Mouse (Mus musculus): ENCODE results near the gene Olfr575. TPM values are rescaled to one million over a fixed set of nuclear protein-coding genes. Genes with fewer than 3 reads are reported as not detected.
A peak's percentile ranks its signal among the peaks of the same experiment; 100 is the strongest.

Gene Olfr575
- polyA plus RNA-seq, 1 experiment from 2014 or later, result not detected

DNA sequence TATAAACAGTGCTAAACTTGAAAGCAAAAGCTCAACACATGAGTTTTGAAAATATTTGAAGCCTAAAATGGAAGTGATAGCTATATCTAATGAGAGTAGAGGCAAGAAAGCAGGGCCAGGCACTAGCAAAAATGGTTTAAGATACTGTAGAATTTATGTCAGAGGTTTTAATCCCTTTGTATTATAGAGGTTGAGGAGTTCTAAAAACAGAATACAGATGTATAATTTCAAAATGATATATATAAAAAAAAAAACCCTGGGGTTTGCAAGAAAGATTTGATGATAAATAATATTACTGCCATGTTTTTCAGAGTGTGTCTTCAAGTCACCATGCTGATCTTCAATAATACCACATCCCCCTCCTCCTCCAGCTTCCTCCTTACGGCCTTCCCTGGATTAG lies 10.4 kb downstream of the Olfr575 start, which contains the start of gene Olfr574:
Olfr574 (plus strand) TSS at position 301 of the 400 bp plus-strand sequence.
- Histone ChIP-seq H3K9ac (replicated peaks) (no peak within 1 kb of the TSS), H3K27ac (ENCODE audit: low read depth) (no peak within 1 kb of the TSS), H3K4me2 (ENCODE audit: low read depth, low read length) (no peak within 1 kb of the TSS), H3K4me3 (ENCODE audit: low read depth, low read length) (no peak within 1 kb of the TSS), H3K9me3 (ENCODE audit: low read length) (no peaks in the 10 kb centered on the region), H3K36me3 (replicated peaks; ENCODE audit: insufficient read depth, low read length) (no peaks in the 10 kb centered on the region), H3K4me1 (ENCODE audit: insufficient read depth) (no peaks in the 10 kb centered on the region), H3K27me3 (ENCODE audit: insufficient read depth, low read length) (no peaks in the 10 kb centered on the region)
- ATAC-seq (no peak), DNase-seq (no peak)
- no peak for TF ChIP-seq EP300 (IDR thresholded peaks at IDR 0.05; ENCODE audit: low read depth)
- TF ChIP-seq CTCF (IDR thresholded peaks at IDR 0.05; ENCODE audit: low read depth), result no peak
- WGBS (ENCODE audit: insufficient replicate concordance), result 84% methylated on average over 1 of the region's 1 CpGs

DNA sequence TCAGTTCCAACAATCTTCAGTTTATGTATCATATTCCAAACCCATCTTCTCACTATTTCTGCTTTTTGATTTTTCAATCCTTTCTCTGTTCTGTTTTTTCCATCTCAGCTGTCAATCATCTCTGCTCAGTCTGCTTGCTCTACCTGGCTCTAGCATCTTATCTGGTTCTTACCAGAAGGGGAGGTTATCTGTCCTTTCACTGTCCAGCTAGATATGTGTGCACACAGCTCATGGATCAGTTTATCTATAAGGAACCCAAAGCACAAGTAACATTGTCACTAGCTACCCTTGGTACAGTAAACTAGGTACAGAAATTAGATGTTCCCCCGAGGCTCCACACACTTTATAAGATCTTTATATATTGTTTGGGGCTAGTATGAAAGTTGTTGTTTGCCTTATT lies 15.2 kb downstream of the Olfr575 start:
- DNase-seq, result no peak
- H3K27me3 ChIP-seq (ENCODE audit: insufficient read depth, low read length), result no peaks in the 10 kb centered on the region
- 53% methylated on average over 1 of the region's 1 CpGs for WGBS (ENCODE audit: insufficient replicate concordance)
- no peak for ATAC-seq
- no peak overlapping the region for H3K9ac ChIP-seq (replicated peaks)
- TF ChIP-seq EP300 (IDR thresholded peaks at IDR 0.05; ENCODE audit: low read depth) (no peak), CTCF (IDR thresholded peaks at IDR 0.05; ENCODE audit: low read depth) (no peak)
- H3K4me3 ChIP-seq (ENCODE audit: low read depth, low read length), result no peak overlapping the region
- no peaks in the 10 kb centered on the region for H3K4me1 ChIP-seq (ENCODE audit: insufficient read depth)
- H3K27ac ChIP-seq (ENCODE audit: low read depth), result no peak overlapping the region
- H3K36me3 ChIP-seq (replicated peaks; ENCODE audit: insufficient read depth, low read length), result no peaks in the 10 kb centered on the region
- H3K9me3 ChIP-seq (ENCODE audit: low read length), result no peaks in the 10 kb centered on the region
- H3K4me2 ChIP-seq (ENCODE audit: low read depth, low read length), result no peak overlapping the region

DNA sequence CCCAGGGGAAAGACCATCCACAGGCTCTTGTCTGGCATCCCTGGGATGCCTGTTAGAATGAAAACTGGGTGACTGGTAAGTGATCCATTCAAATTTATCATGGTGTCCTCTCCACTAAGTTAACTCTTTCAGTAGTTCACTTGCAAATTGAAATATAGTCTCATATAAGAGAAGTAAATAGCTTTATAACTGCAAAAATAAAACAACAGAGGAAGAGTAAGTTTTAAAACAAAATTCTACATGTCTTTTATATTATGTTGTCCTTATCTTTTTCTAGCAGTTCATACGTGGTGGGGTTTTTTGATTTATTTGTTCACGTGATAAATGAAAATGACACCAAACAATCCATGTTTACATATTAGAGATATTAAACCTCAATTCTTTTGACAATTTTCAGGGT lies 16.1 kb downstream of the Olfr575 start, which contains the start of gene Olfr573-ps1:
Olfr573-ps1 (minus strand) TSS at position 101 of the 400 bp plus-strand sequence.
- H3K27me3 ChIP-seq (ENCODE audit: insufficient read depth, low read length), result no peaks in the 10 kb centered on the region
- H3K4me3 ChIP-seq (ENCODE audit: low read depth, low read length), result no peak within 1 kb of the TSS
- no peak within 1 kb of the TSS for H3K9ac ChIP-seq (replicated peaks)
- no peak for TF ChIP-seq EP300 (IDR thresholded peaks at IDR 0.05; ENCODE audit: low read depth)
- TF ChIP-seq CTCF (IDR thresholded peaks at IDR 0.05; ENCODE audit: low read depth), result no peak
- H3K9me3 ChIP-seq (ENCODE audit: low read length), result no peaks in the 10 kb centered on the region
- DNase-seq (no peak), ATAC-seq (no peak)
- no peak within 1 kb of the TSS for H3K4me2 ChIP-seq (ENCODE audit: low read depth, low read length)
- H3K36me3 ChIP-seq (replicated peaks; ENCODE audit: insufficient read depth, low read length), result no peaks in the 10 kb centered on the region
- 69% methylated on average over 2 of the region's 2 CpGs for WGBS (ENCODE audit: insufficient replicate concordance)
- no peak within 1 kb of the TSS for H3K27ac ChIP-seq (ENCODE audit: low read depth)
- H3K4me1 ChIP-seq (ENCODE audit: insufficient read depth), result no peaks in the 10 kb centered on the region

DNA sequence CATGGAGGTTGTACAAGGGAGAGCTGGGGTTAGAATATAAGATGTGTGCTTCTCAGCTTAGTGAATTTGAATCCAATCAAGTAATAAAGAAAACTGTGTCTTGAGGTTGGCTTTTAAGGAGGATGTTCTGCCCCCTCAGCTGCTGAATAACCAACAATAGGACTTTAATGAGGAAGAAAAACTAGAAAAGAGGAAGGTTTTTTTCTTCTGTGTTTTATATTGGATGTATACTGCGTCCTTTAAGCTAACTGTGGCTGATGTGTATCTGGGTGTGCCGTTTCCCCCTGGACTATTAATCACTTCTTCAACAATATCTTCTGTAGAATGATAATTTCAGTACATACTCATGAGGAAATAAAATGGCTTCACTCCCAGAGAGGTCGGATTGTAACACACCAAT lies 31.5 kb downstream of the Olfr575 start:
- WGBS (ENCODE audit: insufficient replicate concordance), result 48% methylated on average over 3 of the region's 3 CpGs
- Histone ChIP-seq H3K36me3 (replicated peaks; ENCODE audit: insufficient read depth, low read length) (no peaks in the 10 kb centered on the region), H3K27ac (ENCODE audit: low read depth) (no peak overlapping the region), H3K9ac (replicated peaks) (no peak overlapping the region), H3K4me1 (ENCODE audit: insufficient read depth) (no peaks in the 10 kb centered on the region), H3K4me2 (ENCODE audit: low read depth, low read length) (no peak overlapping the region), H3K27me3 (ENCODE audit: insufficient read depth, low read length) (no peaks in the 10 kb centered on the region), H3K4me3 (ENCODE audit: low read depth, low read length) (no peak overlapping the region), H3K9me3 (ENCODE audit: low read length) (no peaks in the 10 kb centered on the region)
- TF ChIP-seq CTCF (IDR thresholded peaks at IDR 0.05; ENCODE audit: low read depth) (no peak), EP300 (IDR thresholded peaks at IDR 0.05; ENCODE audit: low read depth) (no peak)
- DNase-seq, result no peak
- ATAC-seq, result no peak

GRCm38 (mm10) chr7:102924109-102924508 lies 34.5 kb downstream of the Olfr575 start, which contains the start of gene Olfr572:
Olfr572 (plus strand) TSS chr7:102924409.
- Histone ChIP-seq H3K9me3 (ENCODE audit: low read length) (no peaks in the 10 kb centered on the region), H3K4me2 (ENCODE audit: low read depth, low read length) (no peak within 1 kb of the TSS), H3K36me3 (replicated peaks; ENCODE audit: insufficient read depth, low read length) (no peaks in the 10 kb centered on the region), H3K4me3 (ENCODE audit: low read depth, low read length) (no peak within 1 kb of the TSS), H3K27ac (ENCODE audit: low read depth) (no peak within 1 kb of the TSS), H3K9ac (replicated peaks) (no peak within 1 kb of the TSS), H3K27me3 (ENCODE audit: insufficient read depth, low read length) (no peaks in the 10 kb centered on the region), H3K4me1 (ENCODE audit: insufficient read depth) (no peaks in the 10 kb centered on the region)
- DNase-seq (no peak), ATAC-seq (no peak)
- WGBS (ENCODE audit: insufficient replicate concordance), result 57% methylated on average over 1 of the region's 1 CpGs
- no peak for TF ChIP-seq CTCF (IDR thresholded peaks at IDR 0.05; ENCODE audit: low read depth)
- no peak for TF ChIP-seq EP300 (IDR thresholded peaks at IDR 0.05; ENCODE audit: low read depth)

GRCm38 (mm10) chr7:102919632-102920031 lies 38.9 kb downstream of the Olfr575 start:
- Histone ChIP-seq H3K4me1 (ENCODE audit: insufficient read depth) (no peaks in the 10 kb centered on the region), H3K27me3 (ENCODE audit: insufficient read depth, low read length) (no peaks in the 10 kb centered on the region), H3K4me2 (ENCODE audit: low read depth, low read length) (no peak overlapping the region), H3K4me3 (ENCODE audit: low read depth, low read length) (no peak overlapping the region), H3K36me3 (replicated peaks; ENCODE audit: insufficient read depth, low read length) (no peaks in the 10 kb centered on the region), H3K9me3 (ENCODE audit: low read length) (no peaks in the 10 kb centered on the region), H3K27ac (ENCODE audit: low read depth) (no peak overlapping the region), H3K9ac (replicated peaks) (no peak overlapping the region)
- ATAC-seq, result 0 out of 2 replicates have a peak, but pooled peaks have one; percentile 17
- TF ChIP-seq CTCF (IDR thresholded peaks at IDR 0.05; ENCODE audit: low read depth) (peak; percentile 80), EP300 (IDR thresholded peaks at IDR 0.05; ENCODE audit: low read depth) (no peak)
- 10% methylated on average over 1 of the region's 1 CpGs for WGBS (ENCODE audit: insufficient replicate concordance)
- no peak for DNase-seq
